In the genomic region with DNA sequence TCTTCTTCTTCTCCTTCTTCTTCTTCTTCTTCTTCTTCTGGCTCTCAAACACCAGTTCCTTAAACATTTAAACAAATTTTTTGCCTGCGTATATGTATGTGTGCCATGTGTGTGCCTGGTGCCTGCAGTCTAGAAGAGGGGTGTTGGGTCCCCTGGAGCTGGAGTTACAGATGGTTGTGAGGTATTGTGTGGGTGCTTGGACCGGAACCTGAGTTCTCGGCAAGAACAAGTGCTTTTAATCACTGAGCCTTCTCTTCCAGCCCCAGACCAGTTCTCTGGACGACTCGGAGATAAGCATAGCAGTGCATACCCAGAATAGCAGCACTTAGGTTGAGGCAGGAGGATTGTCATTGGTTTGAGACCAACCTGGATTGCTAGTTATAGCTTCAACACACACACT, we compare ENCODE assay signal across 18 mouse cellular contexts. TPM values are rescaled to one million over a fixed set of nuclear protein-coding genes. Genes with fewer than 3 reads are reported as not detected.
"Had no signal": no experiment of that assay in that cellular context is flagged by ENCODE, and none has a peak within 500 bp of the region (broad histone marks: within the 10 kb centered on the region; RNA-seq: fewer than 3 reads in every experiment).

No protein-coding gene starts in this region.

- H3K4me3 ChIP-seq: limb, embryonic 13.5 days; midbrain, embryonic 13.5 days; stomach, embryonic 15.5 days had no signal

- H3K4me2 ChIP-seq: limb, embryonic 13.5 days; midbrain, embryonic 13.5 days; stomach, embryonic 15.5 days had no signal

- H3K27me3 ChIP-seq: stomach, embryonic 15.5 days had no signal

- H3K36me3 ChIP-seq: limb, embryonic 13.5 days; midbrain, embryonic 13.5 days; stomach, embryonic 15.5 days had no signal

- H3K9ac ChIP-seq: limb, embryonic 13.5 days; liver, embryonic 14.5 days; midbrain, embryonic 13.5 days; stomach, embryonic 15.5 days had no signal

- DNase-seq: kidney, postnatal 36 days; layer of hippocampus, adult 9-11 months; layer of hippocampus, postnatal 36 days; left cerebral cortex, postnatal 4 days; lung, adult 2 months; lung, postnatal 36 days; right cerebral cortex, postnatal 14 days; thymus, postnatal 4 days had no signal

- H3K27ac ChIP-seq: kidney, postnatal 0 days; limb, embryonic 13.5 days; liver, embryonic 14.5 days; midbrain, embryonic 13.5 days; stomach, embryonic 15.5 days had no signal

- H3K4me1 ChIP-seq: stomach, embryonic 15.5 days had no signal

- ATAC-seq: lung, postnatal 0 days; midbrain, embryonic 13.5 days had no signal

- H3K9me3 ChIP-seq: limb, embryonic 13.5 days; midbrain, embryonic 13.5 days; stomach, embryonic 15.5 days had no signal

RNA-seq across cellular contexts. Expression of a gene that starts 1.1 kb away (rescaled TPM):
- total RNA-seq: left cerebral cortex, postnatal 4 days; liver, adult 2 months; megakaryocyte progenitor cell, adult 5-6 weeks; midbrain, postnatal 0 days had no signal
- polyA plus RNA-seq: limb, embryonic 13.5 days; midbrain, embryonic 13.5 days; midbrain, postnatal 0 days; neural tube, embryonic 14.5 days had no signal
